Mouse (Mus musculus) cortical plate, adult 2 months (tissue): ENCODE measurements around the gene Ppil6. TPM values are rescaled to one million over a fixed set of nuclear protein-coding genes. Genes with fewer than 3 reads are reported as not detected.

Experiments
- H3K27ac ChIP-seq: fragments of 200-500 bp; 2 replicates; pipeline ENCODE4 v1.5.1; 2012; ENCODE audit warnings: low read length, control low read depth, inconsistent platforms; ENCODE audit not compliant: insufficient read depth
- H3K4me1 ChIP-seq: fragments of 200-500 bp; 2 replicates; pipeline ENCODE4 v1.6.1; 2011; ENCODE audit warnings: low read length; ENCODE audit not compliant: control insufficient read depth, insufficient read depth
- H3K4me3 ChIP-seq: fragments of 200-500 bp; 2 replicates; pipeline ENCODE4 v1.5.1; 2011; ENCODE audit warnings: mild to moderate bottlenecking, low read length, control low read depth; ENCODE audit not compliant: insufficient read depth
- CTCF ChIP-seq: fragments of 200-500 bp; IDR thresholded peaks from 2 replicates; pipeline ENCODE4 v1.5.1; 2011; ENCODE audit warnings: mild to moderate bottlenecking, control low read depth, low read length; ENCODE audit not compliant: insufficient read depth; ENCODE audit errors: extremely low read depth
- POLR2A ChIP-seq: fragments of 200-500 bp; IDR thresholded peaks from 2 replicates; pipeline ENCODE4 v1.6.1; 2011; ENCODE audit warnings: mild to moderate bottlenecking, low read length, control low read depth; ENCODE audit not compliant: insufficient read depth; ENCODE audit errors: extremely low read depth
- polyA plus RNA-seq: library from polyadenylated mRNA; depleted of rRNA; stranded (reverse); fragments of >200 nt; gene quantifications from 2 replicates; pipeline ENCODE4 v1.2.3, GENCODE M21; 2012

The Ppil6 gene
- polyA plus RNA-seq, 1 experiment: 5.2 TPM

- Histone ChIP-seq H3K4me3 (no peak overlapping the region), H3K4me1 (no peaks in the 10 kb centered on the region), H3K27ac (no peak overlapping the region)
- no peak for TF ChIP-seq POLR2A
- no peak for TF ChIP-seq CTCF
Measured at GRCm38 (mm10) chr10:41464401-41464955, 25.8 kb upstream of the Ppil6 start.

GRCm38 (mm10) chr10:41467325-41467724 lies 22.9 kb upstream of the Ppil6 start:
- H3K4me1 ChIP-seq: no peaks in the 10 kb centered on the region
- TF ChIP-seq POLR2A: no peak
- H3K27ac ChIP-seq: no peak overlapping the region
- H3K4me3 ChIP-seq: no peak overlapping the region

DNA sequence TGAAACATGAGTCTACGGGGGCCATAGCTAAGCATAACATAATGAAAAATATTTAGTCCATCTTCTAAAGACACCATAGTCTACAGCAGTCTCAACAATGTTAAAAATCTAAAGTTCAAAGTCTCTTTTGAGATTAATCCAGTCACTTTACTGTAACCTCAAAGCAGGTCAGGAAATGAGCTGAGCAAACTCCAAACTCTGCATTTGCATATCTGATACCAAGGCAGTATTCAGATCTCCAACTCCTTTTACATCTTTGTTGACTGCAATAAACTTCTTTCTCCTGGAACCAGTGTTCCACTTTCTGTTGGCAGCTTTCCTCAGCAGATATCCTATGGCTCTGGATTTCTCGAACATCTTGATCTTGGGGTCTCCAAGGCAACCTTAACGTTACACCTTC lies 19.5 kb upstream of the Ppil6 start:
- no peaks in the 10 kb centered on the region for H3K4me1 ChIP-seq
- H3K4me3 ChIP-seq: no peak overlapping the region
- TF ChIP-seq CTCF (no peak), POLR2A (no peak)
- H3K27ac ChIP-seq: no peak overlapping the region

GRCm38 (mm10) chr10:41472534-41472933 lies 17.7 kb upstream of the Ppil6 start:
- Histone ChIP-seq H3K4me3 (no peak overlapping the region), H3K4me1 (peaks cover 3% of the 10 kb centered on the region; the same call in 1 of the 2 replicates), H3K27ac (no peak overlapping the region)
- TF ChIP-seq POLR2A: no peak
- no peak for TF ChIP-seq CTCF

DNA sequence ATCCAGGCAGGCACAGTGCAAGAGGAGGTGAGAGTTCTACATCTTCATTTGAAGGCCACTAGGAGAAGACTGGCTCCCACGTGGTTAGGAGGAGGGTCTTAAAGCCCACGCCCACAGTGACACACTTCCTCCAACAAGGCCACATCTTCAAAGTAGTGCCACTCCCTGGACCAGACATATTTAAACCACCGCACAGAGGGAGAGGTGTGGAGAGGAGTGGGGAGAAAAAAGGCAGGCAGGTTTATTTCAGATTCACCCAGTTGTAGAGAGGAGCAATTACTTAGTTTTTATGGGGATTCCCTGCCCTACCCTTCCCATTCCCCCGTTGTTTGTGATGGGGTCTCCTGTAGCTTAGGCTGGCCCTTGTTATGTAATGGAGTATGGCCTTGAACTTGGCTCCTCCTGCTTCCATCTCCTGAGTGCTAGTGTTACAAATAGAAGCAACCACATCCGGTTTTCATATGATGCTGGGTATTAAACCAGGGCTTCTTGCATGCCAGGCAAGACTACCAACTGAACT lies 17.2 kb upstream of the Ppil6 start:
- TF ChIP-seq CTCF (no peak), POLR2A (no peak)
- Histone ChIP-seq H3K4me3 (no peak overlapping the region), H3K27ac (no peak overlapping the region), H3K4me1 (peaks cover 3% of the 10 kb centered on the region; the same call in 1 of the 2 replicates)

GRCm38 (mm10) chr10:41473782-41474468 lies 16.3 kb upstream of the Ppil6 start:
- TF ChIP-seq POLR2A: no peak
- no peak for TF ChIP-seq CTCF
- Histone ChIP-seq H3K4me3 (no peak overlapping the region), H3K27ac (no peak overlapping the region), H3K4me1 (peaks cover 3% of the 10 kb centered on the region; the same call in 1 of the 2 replicates)

- Histone ChIP-seq H3K4me1 (peaks cover 3% of the 10 kb centered on the region; the same call in 1 of the 2 replicates), H3K27ac (peak overlapping the region; percentile 29; the same call in 1 of the 2 replicates), H3K4me3 (no peak overlapping the region)
- TF ChIP-seq CTCF (no peak), POLR2A (no peak)
Measured at GRCm38 (mm10) chr10:41474981-41475391, 15.3 kb upstream of the Ppil6 start.

DNA sequence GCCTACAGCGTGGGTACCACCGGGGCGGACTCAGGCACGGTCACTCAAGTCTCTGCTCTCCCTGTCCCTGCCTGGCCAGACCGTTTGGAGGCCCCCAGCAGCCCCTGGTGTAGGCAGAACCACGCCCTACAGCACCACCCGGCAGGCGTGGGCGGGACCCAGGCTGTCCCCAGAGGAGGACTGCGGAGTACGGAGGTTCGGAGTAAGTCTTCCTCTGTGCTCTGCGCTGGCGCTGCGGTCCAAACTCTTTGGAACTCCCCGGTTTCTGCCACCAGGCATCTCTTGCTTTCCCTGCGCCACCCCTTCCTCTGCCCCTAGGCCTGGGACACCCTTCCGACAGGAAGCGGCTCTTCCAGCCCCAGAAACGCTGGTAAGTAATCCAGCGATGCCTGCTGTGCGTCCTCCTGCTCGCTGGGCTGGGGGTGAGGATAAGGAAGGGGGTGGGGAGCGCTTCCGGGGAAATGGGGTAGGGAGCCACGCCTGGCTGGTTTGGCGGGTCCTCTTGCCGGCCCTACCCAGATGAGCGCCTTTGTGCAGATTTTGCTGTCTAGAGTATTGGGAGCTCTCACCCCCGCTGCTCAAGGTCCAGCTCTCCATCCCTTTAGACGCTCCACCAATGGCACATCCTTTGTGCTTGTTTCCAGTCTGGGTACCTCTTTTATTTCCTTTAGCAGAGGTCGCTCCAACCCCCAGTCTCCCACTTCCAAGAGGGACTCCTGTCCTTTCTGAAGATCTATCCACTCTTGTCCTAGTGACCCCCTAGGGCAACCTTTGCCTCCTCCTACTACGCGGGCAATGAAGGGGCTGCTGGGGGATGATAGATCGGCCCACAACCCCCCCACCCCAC lies 13.8 kb upstream of the Ppil6 start, which contains the start of gene Mical1:
TSS of gene Mical1 (plus strand) at position 144 of the 847 bp plus-strand sequence.
- Histone ChIP-seq H3K4me1 (peaks cover 3% of the 10 kb centered on the region; the same call in 1 of the 2 replicates), H3K27ac (peak within 1 kb of the TSS; percentile 62), H3K4me3 (peak within 1 kb of the TSS; percentile 45)
- TF ChIP-seq CTCF (no peak), POLR2A (no peak)

DNA sequence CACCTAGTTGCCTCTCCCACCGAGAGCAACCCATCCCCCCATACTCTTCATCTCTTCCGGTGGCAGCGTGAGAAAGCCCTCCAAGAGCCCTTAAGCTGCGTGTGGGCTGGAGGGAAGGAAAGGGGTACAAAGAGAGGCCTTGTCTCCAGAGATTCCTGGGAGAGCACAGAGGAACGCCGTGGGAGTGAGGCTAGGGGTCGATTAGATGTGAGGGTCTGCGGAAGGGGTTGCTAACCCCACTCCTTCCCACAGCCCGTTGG lies 13.3 kb upstream of the Ppil6 start:
- Histone ChIP-seq H3K4me1 (peaks cover 3% of the 10 kb centered on the region; the same call in 1 of the 2 replicates), H3K27ac (peak overlapping the region; percentile 62), H3K4me3 (peak overlapping the region; percentile 45)
- TF ChIP-seq CTCF: no peak
- no peak for TF ChIP-seq POLR2A
